Mouse (Mus musculus): Measurements from ENCODE around the gene Golt1a. TPM values are rescaled to one million over a fixed set of nuclear protein-coding genes. Genes with fewer than 3 reads are reported as not detected.

Gene Golt1a
- polyA plus RNA-seq (2021; fragmentation: Nextera tagmentation) = 0.34 and 0.81 TPM in 2 replicates
- long read RNA-seq, experiment 1 = 0 reads
- long read RNA-seq, experiment 2 = 0 reads

GRCm38 (mm10) chr1:133309652-133310267 is at the start of gene Golt1a:
Gene Golt1a, plus strand, starts transcription at chr1:133309800.

GRCm38 (mm10) chr1:133321267-133321925 is 11.8 kb downstream of the Golt1a start, which contains the start of gene Kiss1:
Gene Kiss1, plus strand, starts transcription at chr1:133321875.

GRCm38 (mm10) chr1:133350210-133350609 is 40.6 kb downstream of the Golt1a start, which contains the start of gene Ren1:
Gene Ren1, plus strand, starts transcription at chr1:133350510.

GRCm38 (mm10) chr1:133363276-133364021 is 53.8 kb downstream of the Golt1a start, which contains the start of gene Etnk2:
Gene Etnk2, plus strand, starts transcription at chr1:133363572.

Other genes starting within 250 kb of the Golt1a start
- gene Ppp1r15b, start 178.7 kb upstream of the Golt1a start, polyA plus RNA-seq (2021; fragmentation: Nextera tagmentation) = 8.0 and 10.0 TPM in 2 replicates
- gene Plekha6, start 145.6 kb upstream of the Golt1a start, polyA plus RNA-seq (2021; fragmentation: Nextera tagmentation) = 5.8 and 13.1 TPM in 2 replicates
- 2.0 and 3.7 TPM in 2 replicates for gene Kiss1, start 12.1 kb downstream of the Golt1a start, polyA plus RNA-seq (2021; fragmentation: Nextera tagmentation)
- gene Ren1, start 40.7 kb downstream of the Golt1a start, polyA plus RNA-seq (2021; fragmentation: Nextera tagmentation) = 0.16 TPM in 1 of 2 replicates, not detected in the other
- 7.2 and 7.6 TPM in 2 replicates for gene Etnk2, start 53.8 kb downstream of the Golt1a start, polyA plus RNA-seq (2021; fragmentation: Nextera tagmentation)
- gene Sox13, start 114.6 kb downstream of the Golt1a start, polyA plus RNA-seq (2021; fragmentation: Nextera tagmentation) = 1.0 and 1.5 TPM in 2 replicates

Measured in left cerebral cortex, adult 6 months (tissue).